Mouse (Mus musculus) T-helper 1 cell (primary cell): Measurements from ENCODE around the gene Bysl.
"Not testable (repeated sequence)": the region's sequence is repeated elsewhere in the genome, so short reads cannot be mapped to it uniquely, and the experiment has no call there.

Experiments
- in situ Hi-C: fragments of 300-600 bp; cut with MboI, MseI; formaldehyde crosslinking; loops from one replicate; pipeline ENCODE4 v1.15.1; 2025; ENCODE audit warnings: high pct_unique_total_duplicates

The Bysl gene

GRCm38 (mm10) chr17:47610849-47611660 lies at the start of gene Bysl, which contains the start of the genes Med20 and Gm20517:
TSS of gene Bysl (minus strand) at chr17:47611492.
TSS of gene Med20 (plus strand) at chr17:47611582.
TSS of gene Gm20517 (plus strand) at chr17:47611589.
- in situ Hi-C loops, result no loop called here

- in situ Hi-C loops, result no loop called here
Observed at GRCm38 (mm10) chr17:47658741-47659243, 47.5 kb upstream of the Bysl start.

GRCm38 (mm10) chr17:47657901-47658300 lies 46.6 kb upstream of the Bysl start:
- in situ Hi-C loops, result no loop called here

GRCm38 (mm10) chr17:47655697-47656096 lies 44.4 kb upstream of the Bysl start:
- in situ Hi-C loops, result no loop called here

GRCm38 (mm10) chr17:47654346-47654745 lies 43.1 kb upstream of the Bysl start:
- in situ Hi-C loops, result not testable (repeated sequence)

- in situ Hi-C loops, result no loop called here
Observed at GRCm38 (mm10) chr17:47651953-47652352, 40.7 kb upstream of the Bysl start.

- in situ Hi-C loops, result no loop called here
Observed at GRCm38 (mm10) chr17:47648966-47649365, 37.7 kb upstream of the Bysl start.

GRCm38 (mm10) chr17:47646683-47647082 lies 35.4 kb upstream of the Bysl start:
- in situ Hi-C loops, result no loop called here

- in situ Hi-C loops, result no loop called here
Observed at GRCm38 (mm10) chr17:47642992-47643391, 31.7 kb upstream of the Bysl start.

GRCm38 (mm10) chr17:47633999-47634770 lies 22.9 kb upstream of the Bysl start:
- in situ Hi-C loops, result no loop called here

- in situ Hi-C loops, result no loop called here
Observed at GRCm38 (mm10) chr17:47632181-47632840, 21.0 kb upstream of the Bysl start.

GRCm38 (mm10) chr17:47630678-47631065 lies 19.4 kb upstream of the Bysl start, which contains the start of gene Usp49:
TSS of gene Usp49 (plus strand) at chr17:47630690.
- in situ Hi-C loops, result no loop called here

- in situ Hi-C loops, result no loop called here
Observed at GRCm38 (mm10) chr17:47629717-47630677, 18.7 kb upstream of the Bysl start.

GRCm38 (mm10) chr17:47628851-47629676 lies 17.8 kb upstream of the Bysl start:
- in situ Hi-C loops, result no loop called here

GRCm38 (mm10) chr17:47627791-47628190 lies 16.5 kb upstream of the Bysl start:
- in situ Hi-C loops, result no loop called here

- in situ Hi-C loops, result no loop called here
Observed at GRCm38 (mm10) chr17:47626031-47626430, 14.7 kb upstream of the Bysl start.

- in situ Hi-C loops, result no loop called here
Observed at GRCm38 (mm10) chr17:47625088-47625487, 13.8 kb upstream of the Bysl start.

- in situ Hi-C loops, result not testable (repeated sequence)
Observed at GRCm38 (mm10) chr17:47624572-47624971, 13.3 kb upstream of the Bysl start.

- in situ Hi-C loops, result no loop called here
Observed at GRCm38 (mm10) chr17:47622912-47623554, 11.7 kb upstream of the Bysl start.
